Mouse (Mus musculus) brain, embryonic 14.5 days (tissue): ENCODE measurements at regions not wholly inside any gene's neighbourhood (a gene's known extent, or its start where the extent isn't known, plus 50 kb on each side); places are given as distances from the start of the nearest gene placed in this dataset.
A peak's percentile ranks its signal among the peaks of the same experiment; 100 is the strongest.

Experiments
- DNase-seq: peaks from one replicate; pipeline ENCODE4 v3.0.0-alpha.2; 2011; ENCODE audit warnings: low read depth
- CTCF ChIP-seq: fragments of 200-500 bp; IDR thresholded peaks from 2 replicates; pipeline ENCODE4 v1.5.1; 2012; ENCODE audit warnings: inconsistent platforms, mild to moderate bottlenecking, moderate library complexity, borderline replicate concordance; ENCODE audit not compliant: insufficient read depth, insufficient read length; ENCODE audit errors: extremely low read depth
- POLR2A ChIP-seq: fragments of 200-500 bp; IDR thresholded peaks from 2 replicates; pipeline ENCODE4 v1.6.1; 2012; ENCODE audit warnings: mild to moderate bottlenecking, inconsistent platforms, borderline replicate concordance; ENCODE audit not compliant: poor library complexity, insufficient read depth, insufficient read length, severe bottlenecking; ENCODE audit errors: extremely low read depth

- DNase-seq: peak; percentile 59
- TF ChIP-seq POLR2A: no peak
- TF ChIP-seq CTCF: no peak
Measured at GRCm38 (mm10) chr1:185151130-185151799, 52.7 kb upstream of the Rab3gap2 start.

DNA sequence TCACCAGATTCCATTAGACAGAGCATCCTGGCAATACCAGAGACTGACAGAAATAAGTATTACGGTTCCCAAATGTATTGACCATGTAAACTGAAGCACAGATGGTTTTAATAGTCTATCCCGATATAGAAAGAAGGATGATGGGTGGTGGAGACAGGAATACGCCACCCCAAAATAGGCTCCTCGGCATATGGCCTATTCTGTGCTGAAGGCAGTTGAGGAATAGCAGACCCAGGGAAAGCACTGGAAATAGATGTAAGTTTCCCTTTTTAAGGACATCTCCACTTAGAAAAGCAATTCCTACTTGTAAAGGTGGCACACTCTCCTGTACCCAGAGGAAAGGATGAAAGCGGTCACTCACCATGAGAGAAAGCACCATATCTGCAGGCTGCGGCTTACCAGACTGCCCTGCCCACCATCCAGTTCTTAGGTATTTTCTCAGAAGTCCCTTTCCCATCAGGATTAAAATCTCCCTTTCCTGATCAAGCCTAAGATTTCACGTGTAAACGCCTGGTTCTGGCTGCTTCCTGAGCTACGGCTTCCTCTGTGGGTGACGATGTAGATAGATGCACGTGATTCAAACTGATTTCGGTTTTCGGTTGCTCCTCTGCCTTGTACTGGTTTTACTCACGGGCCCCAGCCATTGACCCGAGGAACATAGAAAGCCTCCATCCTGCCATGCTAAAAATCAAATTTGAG lies 53.3 kb upstream of the Rab3gap2 start:
- TF ChIP-seq POLR2A (no peak), CTCF (no peak)
- DNase-seq: peak; percentile 22

GRCm38 (mm10) chr1:185144791-185145190 lies 59.1 kb upstream of the Rab3gap2 start:
- no peak for DNase-seq
- TF ChIP-seq POLR2A (no peak), CTCF (no peak)

DNA sequence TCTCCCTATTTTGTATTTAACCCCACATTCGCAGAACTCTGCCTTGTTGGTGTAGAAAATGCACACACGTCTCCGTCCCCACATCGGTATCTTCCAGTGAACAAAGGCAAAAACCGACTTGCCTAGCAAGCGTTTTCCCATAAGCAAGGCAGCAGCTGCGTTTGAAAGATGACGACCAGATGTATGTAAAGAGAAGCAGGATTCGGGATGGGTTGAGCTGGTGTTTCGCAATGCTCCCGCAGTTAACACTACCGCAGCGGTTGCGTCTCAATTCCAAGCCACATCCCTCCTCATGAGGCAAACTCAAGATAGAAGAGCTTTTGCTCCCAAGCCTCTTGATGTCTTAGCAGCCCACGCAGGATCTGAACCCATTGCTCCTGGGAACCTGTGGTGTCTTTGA lies 59.9 kb upstream of the Rab3gap2 start:
- DNase-seq: no peak
- TF ChIP-seq POLR2A (no peak), CTCF (no peak)

DNA sequence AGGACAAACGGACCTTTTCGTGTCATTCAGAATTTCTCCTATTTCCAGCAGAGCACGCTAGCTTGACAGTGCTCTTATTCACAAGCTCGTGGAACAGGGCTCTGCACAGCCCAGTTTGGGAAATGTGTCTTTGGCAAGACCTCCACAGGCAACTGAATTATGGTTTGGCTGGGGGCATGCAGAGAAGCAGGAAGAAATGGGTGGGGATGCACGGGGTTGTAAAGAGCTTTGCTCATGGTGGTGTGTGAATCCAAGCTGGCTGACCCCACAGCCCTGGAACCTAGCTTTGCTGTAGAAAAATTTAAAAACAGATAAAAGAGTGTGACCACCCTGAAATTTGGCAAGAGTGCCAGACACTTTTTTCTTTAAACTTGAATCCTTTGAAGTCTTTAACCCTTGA lies 63.6 kb upstream of the Rab3gap2 start:
- no peak for DNase-seq
- TF ChIP-seq CTCF (no peak), POLR2A (no peak)

DNA sequence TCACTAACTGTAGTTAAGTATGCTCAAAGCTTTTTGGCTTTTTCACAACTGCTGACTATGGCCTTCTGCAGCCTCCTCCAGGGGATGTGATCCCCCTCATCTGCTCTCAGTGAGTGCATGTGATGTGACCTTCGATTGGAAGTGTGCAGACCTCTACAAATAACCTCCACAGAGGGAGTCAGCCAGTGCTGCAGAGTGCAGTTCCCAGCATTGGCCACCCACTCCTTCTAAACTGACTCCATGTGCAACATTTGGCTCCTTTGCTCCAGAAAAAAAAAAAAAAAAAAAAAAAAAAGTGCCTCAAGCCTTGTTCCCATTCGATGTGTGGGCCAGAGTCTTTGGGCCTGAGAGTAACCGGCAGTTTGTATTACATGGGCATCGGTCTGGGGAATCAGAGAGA lies 75.7 kb upstream of the Rab3gap2 start:
- no peak for DNase-seq
- no peak for TF ChIP-seq POLR2A
- no peak for TF ChIP-seq CTCF

DNA sequence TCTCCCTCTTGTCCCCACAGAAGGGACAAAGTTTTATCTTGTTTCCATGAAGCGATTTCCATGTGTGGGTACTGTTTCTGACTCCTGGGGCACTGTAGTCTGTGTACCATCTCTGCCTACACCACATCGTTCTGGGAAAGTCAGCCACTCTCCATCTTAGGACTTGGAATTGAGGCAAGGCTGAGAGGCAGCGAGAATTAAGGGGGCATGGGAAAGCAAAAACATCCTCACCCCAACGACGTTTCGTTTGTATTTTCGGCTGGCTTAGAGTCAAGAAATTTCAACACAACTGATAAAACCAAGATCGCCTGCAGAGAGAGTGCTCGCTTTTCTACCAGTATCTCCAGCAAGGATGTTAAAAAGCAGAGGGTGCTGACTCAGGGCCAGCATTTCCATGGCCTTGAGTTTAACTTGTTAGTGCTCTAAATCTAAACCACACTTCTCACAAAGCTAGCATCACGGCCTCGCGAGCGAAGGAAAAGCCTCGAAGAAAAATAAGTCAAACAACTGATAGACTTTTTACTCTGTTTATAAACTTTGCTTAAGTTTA lies 78.1 kb upstream of the Rab3gap2 start:
- TF ChIP-seq POLR2A (no peak), CTCF (no peak)
- no peak for DNase-seq

- TF ChIP-seq CTCF (no peak), POLR2A (no peak)
- DNase-seq: no peak
Measured at GRCm38 (mm10) chr1:185121552-185121951, 82.4 kb upstream of the Rab3gap2 start.

- TF ChIP-seq POLR2A: no peak
- no peak for TF ChIP-seq CTCF
- no peak for DNase-seq
Measured at GRCm38 (mm10) chr1:185120416-185120815, 83.5 kb upstream of the Rab3gap2 start.

DNA sequence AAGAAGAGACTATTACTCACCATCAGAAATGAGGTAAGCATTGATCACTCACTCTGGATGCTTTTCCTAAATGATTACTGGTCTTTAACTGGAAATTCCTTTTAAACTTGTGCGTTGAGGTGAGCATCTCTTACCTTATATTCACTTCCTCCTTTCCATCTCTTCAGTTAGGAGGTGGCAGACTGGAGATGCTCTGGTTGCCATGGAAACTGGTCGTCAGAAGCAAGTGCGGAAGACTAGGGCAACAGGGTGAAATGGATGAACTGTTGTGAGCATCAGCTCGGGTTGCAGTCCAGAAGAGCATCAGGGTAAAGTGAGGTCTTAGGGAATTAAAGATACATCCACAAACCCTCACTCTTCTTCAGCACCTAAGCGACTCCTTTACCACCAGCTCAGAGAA lies 86.2 kb upstream of the Rab3gap2 start:
- TF ChIP-seq CTCF (no peak), POLR2A (no peak)
- DNase-seq: peak; percentile 55

- DNase-seq: no peak
- TF ChIP-seq POLR2A (no peak), CTCF (no peak)
Measured at GRCm38 (mm10) chr1:185113687-185114086, 90.2 kb upstream of the Rab3gap2 start.

GRCm38 (mm10) chr1:185112017-185112399 lies 91.9 kb upstream of the Rab3gap2 start:
- DNase-seq: no peak
- no peak for TF ChIP-seq CTCF
- no peak for TF ChIP-seq POLR2A

GRCm38 (mm10) chr1:185111347-185112016 lies 92.4 kb upstream of the Rab3gap2 start:
- TF ChIP-seq CTCF (no peak), POLR2A (no peak)
- peak; percentile 68 for DNase-seq
